Mouse (Mus musculus): ENCODE measurements around the gene Pdcd7.

The Pdcd7 gene

DNA sequence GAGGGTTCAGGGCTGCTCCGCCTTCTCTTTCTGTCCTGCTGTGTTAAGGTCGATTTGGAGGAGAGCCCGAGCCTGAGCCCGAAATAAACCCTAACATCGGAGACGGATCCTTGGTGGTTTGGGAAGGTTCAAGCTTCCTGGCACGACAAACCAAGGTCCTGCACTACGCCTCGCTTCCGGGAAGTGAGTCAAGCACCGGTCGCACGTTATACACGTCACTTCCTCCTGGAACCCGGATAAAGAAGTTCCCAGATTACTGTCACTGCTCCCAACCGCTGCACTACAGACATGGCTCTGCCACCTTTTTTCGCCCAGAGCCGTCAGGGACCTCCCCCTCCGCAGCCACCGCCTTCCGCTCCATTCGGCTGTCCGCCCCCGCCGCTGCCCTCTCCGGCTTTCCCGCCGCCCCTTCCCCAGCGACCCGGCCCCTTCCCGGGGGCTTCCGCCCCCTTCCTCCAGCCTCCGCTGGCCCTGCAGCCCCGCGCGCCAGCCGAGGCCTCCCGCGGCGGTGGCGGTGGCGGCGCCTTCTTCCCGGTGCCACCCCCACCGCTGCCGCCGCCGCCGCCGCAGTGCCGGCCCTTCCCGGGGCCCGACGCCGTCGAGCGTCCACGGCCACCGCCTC, at the start of gene Pdcd7:
Gene Pdcd7, plus strand, starts transcription at position 251 of the 622 bp plus-strand sequence.
- peak; percentile 99 for DNase-seq

DNA sequence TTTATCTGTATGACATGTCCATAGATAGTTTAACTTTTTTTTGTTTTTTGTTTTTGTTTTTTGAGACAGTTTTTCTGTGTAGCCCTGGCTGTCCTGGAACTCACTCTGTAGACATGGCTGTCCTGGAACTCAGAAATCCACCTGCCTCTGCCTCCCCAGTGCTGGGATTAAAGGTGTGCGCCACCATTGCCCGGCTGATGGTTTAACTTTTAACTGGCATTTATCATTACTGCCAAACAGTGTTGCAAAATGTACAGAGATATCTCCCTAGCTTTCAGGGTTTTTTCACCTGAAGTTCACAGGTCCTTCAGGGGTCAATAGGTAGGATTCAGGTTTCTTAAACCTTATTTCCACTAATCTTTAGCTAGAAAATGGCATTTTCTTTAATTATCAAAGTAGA, 48.8 kb upstream of the Pdcd7 start:
- DNase-seq = no peak

DNA sequence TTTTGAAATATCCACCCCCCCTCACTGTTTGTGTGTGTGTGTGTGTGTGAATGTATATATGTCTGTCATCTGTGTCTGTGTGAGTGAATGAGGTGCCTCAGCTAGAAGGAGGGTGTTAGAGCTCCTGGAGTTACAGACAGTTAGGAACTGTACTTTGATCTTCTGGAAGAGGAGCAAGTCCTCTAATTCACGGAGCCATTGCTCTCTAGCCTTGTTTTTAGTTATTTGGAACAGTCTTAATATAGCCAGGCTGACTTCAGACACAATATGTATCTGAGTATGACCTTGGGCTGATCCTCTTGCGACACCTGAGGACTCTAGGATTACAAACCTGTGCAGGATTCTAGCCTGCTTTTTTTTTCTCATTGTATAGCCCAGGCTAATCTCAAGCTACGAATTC, 47.1 kb upstream of the Pdcd7 start:
- DNase-seq = no peak

DNA sequence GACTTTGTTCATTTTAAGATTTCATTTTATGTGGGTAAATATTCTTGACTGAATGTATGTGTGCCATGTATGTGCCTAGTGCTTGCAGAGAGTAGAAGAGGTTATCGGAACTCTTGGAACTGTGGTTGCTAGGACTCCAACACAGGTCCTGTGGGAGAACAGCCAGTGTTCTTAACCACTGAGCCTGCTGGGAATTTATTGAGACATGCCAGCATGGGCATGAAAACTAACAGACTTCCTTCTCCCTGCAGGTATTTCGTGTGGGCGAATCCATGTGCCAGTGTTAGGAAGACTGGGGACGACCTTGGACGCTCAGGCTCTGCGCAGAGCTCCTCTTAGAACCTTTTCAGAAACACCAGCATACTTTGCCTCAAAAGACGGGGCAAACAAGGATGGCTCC, 46.3 kb upstream of the Pdcd7 start:
- DNase-seq = no peak

DNA sequence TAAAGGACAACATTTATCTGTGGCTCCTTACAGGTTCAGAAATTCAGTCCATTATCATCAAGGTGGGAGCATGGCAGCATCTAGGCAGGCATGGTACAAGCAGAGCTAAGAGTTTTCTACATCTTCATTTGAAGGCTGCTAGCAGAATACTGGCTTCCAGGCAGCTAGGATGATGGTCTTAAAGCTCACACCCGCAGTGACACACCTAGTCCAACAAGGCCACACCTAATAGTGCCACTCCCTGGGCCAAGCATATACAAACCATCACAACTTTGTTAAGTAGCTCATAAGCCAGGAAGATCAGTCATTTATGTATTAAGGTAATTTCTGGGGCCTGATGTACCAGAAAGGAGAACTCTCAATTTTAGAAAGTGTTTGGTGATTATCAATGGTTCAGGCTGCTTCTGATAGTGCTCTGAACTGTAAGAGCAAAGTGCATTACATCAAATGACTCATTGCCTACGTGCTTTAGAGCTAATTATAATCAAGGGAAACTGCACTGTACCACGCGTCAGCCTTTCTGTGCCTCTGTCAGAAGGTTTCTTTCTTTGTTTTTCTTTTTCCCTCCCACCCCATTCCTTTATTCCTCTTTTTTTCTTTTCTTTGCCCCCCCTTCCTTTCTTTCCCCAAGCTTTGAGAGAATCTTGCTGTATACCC, 43.4 kb upstream of the Pdcd7 start:
- DNase-seq = no peak

DNA sequence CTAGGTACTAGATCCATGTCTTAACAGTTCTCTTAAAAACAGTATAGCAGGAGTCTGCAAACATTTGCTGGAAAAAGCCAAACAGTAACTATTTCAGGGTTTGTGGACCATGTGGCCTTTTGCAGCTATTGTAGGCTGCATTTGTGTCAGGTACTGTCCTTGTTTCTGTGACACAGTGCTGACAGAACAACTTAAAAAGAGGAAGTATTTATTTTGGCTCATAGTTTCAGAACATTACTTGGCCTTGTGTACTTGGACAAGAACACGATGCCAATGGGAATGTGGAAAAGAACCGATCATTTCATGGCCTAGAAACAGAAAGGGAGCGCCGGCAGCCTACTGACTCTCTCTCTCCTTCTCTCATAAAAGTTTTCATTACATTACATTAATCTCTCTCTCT, 42.3 kb upstream of the Pdcd7 start:
- DNase-seq = no peak

DNA sequence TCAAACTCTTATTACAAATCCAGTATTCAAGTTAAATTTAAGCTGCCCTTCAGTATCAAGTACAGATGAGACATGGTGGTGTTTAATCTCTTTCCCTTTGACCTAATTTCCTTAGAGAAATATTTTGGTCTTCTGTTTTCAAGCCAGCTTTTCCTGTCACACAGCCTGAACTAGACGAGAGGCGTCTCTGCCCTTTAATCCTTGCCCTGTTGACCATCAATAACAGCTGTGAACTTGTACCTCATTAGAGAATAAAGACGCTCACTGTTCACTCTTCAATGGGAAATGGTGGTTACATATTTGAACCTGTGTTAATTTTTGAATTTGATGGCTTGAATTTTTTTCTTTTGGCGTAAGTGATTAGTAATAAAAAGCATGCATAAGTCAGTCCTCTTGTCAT, 41.6 kb upstream of the Pdcd7 start:
- peak; percentile 47 for DNase-seq

DNA sequence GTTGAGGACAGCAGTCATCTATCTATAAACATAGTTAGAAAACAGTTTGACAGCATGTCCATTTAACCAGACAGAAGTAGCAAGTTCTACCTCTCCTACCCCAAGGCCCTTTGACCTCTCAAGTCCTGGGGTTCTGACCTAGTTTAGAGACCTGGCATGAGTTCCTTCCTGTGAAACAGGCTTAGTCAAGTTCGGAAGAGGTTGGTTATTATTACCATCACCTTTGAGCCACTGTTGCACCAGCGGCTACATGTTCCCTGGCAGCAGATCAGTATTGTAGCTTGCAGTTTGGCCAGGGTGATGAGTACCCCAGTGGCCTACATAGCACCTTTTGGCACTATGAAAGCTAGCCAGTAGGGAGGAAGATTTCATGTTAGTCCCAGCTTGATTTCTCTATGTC, 39.2 kb upstream of the Pdcd7 start:
- no peak for DNase-seq

DNA sequence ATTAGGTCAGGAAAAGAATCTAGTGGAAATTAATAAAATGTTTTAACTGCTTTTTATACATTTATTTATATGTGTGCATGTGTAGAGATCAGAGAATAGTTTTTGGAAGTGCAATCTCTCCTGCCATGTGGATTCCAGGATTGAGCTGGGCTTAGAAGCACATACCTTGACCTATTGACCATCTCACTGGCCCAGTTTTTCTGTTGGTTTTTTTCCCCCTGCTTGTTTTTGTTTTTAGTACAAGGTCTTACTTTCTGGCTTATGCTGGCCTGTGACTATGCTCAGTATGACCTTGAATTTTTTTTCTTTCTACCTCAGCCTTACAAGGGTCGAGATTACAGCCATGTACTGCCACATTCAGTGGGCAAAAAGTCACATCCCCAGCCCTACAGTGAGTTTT, 37.9 kb upstream of the Pdcd7 start:
- DNase-seq = no peak

DNA sequence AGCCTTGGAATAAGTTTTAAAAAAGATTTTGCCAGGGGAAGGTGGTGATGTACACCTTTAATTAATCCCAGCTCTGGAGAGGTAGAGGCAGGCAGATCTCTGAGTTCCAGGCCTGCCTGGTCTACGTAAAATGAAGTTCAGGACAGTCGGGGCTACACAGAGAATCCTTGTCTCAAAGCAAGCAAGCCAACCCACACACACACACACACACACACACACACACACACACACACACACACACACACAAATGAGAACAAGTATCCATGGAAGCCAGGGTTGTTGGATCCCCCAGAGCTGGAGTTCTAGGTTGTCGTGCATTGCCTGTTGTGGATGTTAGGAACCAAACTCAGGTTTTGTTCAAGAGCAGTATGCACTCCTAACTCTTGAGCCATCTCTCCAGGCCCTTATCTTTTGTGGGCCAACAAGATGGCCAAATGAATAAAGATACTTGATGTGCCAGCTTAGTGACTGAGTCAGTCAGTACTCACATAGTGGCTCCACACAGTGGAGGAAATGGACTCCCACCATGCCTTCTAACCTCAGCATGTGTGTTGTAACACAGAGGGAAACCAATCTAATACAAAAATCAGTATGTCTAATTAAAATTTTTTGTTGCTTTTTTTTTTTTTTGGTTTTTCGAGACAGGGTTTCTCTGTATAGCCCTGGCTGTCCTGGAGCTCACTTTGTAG, 33.1 kb upstream of the Pdcd7 start:
- peak; percentile 13 for DNase-seq

DNA sequence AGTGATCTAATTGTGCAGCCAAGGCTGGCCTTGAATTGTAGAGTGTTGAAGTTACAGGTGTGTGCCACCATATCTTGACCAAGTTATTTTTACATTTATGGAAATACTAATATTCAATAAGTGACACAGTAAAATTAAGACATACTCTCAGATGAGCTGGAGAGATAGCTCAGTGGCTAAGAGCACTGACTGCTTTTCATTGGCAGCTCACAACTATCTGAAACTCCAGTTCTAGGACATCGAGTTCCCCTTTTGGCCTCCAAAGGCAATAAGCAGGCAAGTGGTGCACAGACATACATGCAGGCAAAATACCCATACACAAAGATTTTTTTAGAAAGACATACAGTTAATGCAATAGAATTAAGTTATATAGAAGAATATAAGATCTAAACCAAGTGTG, 32.1 kb upstream of the Pdcd7 start:
- no peak for DNase-seq

DNA sequence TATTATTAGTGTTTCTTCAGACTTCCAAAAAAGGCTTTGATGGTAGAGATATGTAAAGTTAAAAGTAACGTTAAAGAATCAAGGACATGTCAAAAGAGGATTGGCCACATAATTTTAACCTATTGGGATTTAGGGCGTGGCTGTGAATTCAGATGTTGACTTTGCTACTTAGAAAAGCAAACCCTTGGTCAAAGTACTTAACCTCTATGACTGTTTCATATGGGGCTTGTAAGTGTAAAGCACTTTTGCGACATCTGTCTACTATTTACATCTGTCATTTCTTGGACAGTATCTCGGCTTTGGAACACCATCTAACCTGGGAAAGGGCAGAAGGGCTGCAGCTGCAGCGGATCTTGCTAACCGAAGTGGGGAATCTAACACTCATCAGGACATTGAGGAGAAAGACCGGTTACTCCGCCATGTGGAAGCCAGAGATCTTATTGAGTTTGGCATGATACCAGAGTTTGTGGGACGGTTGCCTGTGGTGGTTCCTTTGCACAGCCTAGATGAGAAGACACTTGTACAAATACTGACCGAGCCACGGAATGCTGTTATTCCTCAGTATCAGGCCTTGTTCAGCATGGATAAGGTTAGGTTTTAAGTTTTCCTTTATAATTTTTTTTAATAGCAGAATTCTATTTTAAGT, 23.5 kb upstream of the Pdcd7 start:
- DNase-seq = no peak

DNA sequence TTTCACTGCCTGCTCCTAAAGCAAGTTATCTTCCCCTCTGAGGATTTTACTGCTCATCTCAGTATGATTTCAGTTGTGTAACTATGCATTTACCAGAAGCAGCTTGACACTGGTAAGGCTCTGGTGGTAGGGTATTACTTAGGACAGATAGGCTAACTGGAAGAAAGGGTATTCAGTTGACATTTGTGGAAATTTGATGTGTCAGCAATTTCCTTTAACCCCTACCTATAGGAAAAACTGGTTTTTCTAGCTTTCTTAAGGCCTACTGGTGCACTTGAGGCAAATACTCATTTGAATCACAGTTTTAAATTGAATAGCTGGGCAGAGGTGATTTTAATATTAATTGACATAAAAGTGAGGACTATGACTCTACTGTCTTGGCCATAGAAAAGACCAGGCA, 19.9 kb upstream of the Pdcd7 start:
- DNase-seq = no peak

DNA sequence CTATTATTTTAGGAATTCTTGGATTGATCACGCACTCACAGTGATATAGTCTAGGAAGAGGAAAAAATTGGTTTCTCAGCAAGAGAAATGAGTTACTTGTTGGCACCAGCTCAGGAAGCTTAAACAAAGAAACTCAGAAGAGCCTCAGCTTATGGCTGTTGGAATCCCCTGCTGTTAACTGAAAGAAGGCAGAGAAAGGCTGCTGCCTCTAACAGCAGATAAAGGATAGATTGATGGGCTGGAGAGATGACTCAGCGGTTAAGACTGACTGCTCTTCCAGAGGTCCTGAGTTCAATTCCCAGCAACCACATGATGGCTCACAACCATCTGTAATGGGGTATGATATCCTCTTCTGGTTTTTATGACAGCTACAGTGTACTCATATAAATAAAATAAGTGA, 18.5 kb upstream of the Pdcd7 start:
- DNase-seq = no peak

DNA sequence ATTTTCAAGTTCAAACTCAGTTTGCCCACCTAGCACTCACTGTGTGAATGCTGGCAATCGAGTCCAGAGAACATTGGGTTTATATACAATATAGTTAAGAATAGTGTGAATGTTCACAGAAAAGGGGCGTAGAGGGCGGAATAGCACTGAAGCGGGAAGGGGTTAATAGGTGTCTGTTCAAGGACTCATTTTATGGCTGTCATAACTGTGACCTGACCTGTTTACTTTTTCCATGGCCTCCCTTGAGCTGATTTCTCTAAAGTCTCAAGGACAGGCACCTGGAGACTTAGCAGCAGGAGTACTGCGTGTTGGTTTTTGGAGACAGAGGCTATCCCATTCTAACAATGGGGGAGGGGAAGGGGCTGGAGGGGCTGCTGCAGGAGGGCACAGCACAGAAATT, 11.9 kb upstream of the Pdcd7 start:
- DNase-seq = no peak

DNA sequence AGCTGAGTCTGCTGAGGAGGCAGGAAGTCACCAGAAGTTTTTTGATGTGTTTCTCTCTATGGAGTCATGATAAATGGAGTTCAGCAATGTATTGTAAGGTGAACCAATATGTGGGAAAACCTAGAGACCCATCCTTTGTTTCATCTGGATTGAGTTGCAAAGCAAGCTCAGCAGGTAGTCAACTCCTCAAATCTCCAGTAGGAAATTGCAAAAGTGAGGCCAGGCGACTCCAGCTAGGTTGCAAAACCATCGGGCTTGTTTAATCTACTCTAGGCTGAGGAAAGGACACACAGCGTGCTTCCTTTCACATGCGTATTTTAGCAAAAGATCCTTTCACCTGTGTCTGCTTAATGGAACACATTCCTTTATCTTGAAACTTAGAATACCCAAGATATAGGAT, 6.8 kb upstream of the Pdcd7 start:
- no peak for DNase-seq

DNA sequence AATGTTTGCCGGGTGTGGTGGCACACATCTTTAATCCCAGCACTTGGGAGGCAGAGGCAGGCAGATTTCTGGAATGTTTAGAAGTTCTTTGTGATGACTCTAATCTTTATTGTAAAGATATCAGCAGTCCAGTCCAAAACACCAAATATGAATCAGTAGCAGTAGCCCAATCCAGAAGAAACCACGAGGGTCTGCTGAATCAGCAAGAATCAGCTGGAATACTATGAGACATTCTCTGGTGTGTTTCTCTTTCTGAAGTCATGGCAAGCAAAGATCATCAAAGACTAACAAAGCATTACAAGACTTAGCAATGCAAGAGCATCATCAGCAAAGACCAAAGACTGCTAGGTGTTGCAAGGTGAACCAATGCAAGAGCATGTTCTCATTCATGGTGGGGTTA, 5.5 kb upstream of the Pdcd7 start:
- no peak for DNase-seq

DNA sequence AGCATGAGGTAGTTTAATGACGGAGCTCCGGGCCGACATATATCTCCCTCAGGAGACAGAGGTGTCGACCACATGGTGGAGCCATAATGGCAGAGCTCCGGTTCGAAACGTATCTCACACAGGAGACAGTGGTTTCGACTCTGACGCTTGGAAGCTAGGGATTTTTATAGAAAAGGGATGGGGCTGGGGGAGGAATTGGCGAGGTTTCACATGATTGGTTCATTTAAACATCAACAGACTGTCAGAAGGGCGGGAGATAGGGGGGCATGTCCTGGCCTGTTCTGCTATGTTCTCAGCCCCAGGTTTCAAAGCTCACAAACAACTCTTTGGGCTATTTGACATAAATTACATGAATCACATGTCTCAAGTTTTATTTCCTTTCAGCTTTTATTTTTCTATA, 465 bp upstream of the Pdcd7 start:
- peak; percentile 31 for DNase-seq

DNA sequence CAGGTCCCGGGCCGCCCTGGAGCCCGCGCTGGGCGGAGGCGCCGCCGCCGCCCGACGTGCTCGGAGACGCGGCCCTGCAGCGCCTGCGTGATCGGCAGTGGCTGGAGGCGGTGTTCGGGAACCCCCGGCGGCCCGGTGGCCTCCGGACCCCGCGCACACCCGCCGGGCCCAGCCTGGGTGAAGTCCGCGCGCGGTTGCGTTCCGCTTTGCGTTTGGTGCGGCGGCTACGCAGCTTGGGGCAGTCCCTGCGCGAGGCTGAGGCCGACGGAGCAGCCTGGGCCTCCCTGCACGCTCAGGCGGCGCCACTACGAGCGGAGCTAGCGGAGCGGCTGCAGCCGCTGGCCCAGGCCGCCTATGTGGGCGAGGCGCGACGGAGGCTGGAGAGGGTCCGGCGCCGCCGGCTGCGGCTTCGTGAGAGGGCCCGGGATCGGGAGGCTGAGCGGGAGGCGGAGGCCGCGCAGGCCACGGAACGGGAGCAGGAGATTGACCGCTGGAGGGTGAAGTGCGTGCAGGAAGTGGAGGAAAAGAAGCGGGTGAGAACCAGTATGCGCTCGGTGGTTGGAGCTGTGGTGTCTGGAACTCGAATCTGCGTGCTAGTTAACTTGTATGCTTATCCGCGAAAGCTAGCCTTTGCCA, 690 bp downstream of the Pdcd7 start:
- peak; percentile 68 for DNase-seq

DNA sequence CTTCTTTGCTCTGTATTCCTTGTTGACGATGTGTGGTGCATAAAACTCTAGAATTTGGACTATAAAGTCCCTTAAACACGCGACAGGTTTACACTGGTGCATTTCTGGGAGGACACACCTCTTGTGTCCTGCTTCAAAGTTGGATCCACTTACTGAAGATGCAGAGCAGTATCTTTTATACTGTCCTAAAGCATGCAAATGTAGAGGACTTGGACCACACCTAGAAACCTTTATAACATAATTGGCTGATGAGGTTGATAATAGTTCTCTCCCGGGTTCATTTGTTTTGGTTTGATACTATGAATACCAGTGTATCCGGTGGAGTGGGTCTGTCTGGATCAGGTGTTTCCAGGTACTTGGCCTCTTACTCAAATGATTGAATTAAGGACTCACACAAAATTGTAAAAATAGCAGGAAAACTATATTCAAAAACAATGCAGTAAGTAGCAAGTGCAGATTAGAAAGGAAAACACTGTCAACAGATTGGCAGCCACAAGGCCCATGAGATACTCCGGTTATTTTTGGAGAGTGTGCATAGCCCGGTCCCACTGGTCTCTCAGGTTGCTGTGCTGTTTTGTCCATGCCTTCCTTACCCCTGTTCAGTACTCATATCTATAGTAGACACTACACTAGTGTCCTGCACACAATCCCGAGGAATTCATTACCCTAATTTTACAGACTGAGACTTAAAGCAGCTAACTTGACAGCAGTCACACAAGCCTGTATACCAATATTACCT, 1.4 kb downstream of the Pdcd7 start:
- DNase-seq = no peak

DNA sequence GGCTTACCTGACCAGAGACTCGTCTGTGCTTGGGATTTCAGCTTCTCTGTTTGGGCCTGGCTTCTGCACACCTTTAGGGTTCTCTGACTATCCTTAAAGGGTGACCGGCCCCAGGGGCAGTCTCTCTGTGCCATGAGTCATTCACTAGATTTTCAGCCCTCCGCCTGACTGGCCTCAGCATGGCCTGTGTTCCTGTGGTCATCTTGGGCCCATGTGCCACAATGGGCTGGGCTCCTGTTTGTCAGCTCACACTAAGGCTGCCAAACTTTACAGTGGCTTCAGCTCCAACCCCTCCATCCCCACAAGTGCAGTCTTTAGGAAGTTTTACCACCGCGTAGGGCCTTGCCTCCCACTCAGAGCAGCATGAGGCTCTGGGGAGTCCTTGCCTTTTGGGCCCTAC, 7.3 kb downstream of the Pdcd7 start:
- DNase-seq = no peak

DNA sequence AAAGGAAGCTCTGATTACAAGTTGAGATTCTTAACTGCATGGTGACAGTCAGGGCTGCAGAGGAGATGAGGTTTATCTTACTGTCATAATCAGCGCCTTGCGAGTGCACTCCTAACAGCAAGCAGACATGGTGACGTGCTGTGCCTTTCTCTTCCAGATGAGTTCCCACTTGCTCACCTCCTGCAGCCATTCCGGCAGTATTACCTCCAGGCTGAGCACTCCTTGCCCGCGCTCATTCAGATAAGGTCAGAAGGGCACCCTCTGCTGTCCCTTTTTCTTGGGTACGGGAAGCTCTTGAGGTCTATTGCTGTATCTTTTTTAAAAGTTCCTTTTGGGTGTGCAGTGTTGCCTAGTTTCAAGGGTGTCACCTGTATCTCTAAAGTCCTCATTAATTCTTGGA, 10.7 kb downstream of the Pdcd7 start:
- no peak for DNase-seq

DNA sequence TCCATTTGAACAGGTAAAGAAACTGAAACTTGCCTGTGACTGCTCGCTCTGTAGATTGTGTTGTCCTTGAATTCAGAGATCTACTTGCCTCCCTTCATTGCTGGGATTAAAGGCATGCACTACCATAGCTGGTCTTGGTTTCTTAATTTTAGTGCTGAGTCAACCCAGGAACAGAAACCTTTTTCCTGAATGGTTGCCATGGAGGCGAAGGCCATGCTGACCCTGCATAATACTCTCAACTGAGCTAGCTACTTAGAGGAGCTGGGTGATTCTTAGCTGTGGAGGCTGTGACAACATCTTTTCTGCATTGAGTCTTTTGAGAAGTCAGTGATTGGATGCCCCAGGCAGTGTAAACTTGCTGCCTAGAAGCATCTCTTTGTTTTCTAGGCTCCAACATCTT, 11.1 kb downstream of the Pdcd7 start:
- no peak for DNase-seq
